Mouse (Mus musculus): ENCODE measurements around the gene Slc37a1. TPM values are rescaled to one million over a fixed set of nuclear protein-coding genes. Genes with fewer than 3 reads are reported as not detected.

Slc37a1 gene
- polyA plus RNA-seq, 1 experiment from 2014 or later = 6.4 TPM

DNA sequence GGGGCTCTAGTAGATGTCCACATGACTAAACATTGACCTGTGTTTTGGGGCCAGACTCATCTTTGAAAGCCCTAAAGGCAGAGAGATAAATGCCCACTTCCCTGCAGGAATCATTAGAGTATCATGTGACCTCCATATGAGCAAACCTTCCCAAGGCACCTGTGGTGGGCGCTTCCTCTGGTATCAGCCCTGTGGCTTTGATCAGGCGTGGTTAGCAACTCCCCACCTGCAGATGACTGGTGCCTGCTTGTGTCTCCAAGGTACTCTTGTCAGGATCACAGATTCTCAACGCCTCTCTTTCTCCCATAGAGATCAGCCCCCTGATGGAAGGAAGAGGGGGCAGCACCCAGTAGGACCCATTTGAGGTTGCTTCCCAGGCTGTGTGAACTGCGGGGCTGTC is 13.4 kb downstream of the Slc37a1 start:
- H3K9me3 ChIP-seq (replicated peaks) = no peaks in the 10 kb centered on the region
- no peak overlapping the region for H3K27ac ChIP-seq (replicated peaks)
- no peak for DNase-seq (ENCODE audit: low spot score)
- H3K4me1 ChIP-seq = peaks cover 31% of the 10 kb centered on the region
- H3K36me3 ChIP-seq = no peaks in the 10 kb centered on the region
- 86% methylated on average over 4 of the region's 4 CpGs for WGBS
- no peak overlapping the region for H3K4me3 ChIP-seq
- H3K27me3 ChIP-seq (ENCODE audit: low read depth, poor library complexity, severe bottlenecking) = peaks cover 35% of the 10 kb centered on the region

DNA sequence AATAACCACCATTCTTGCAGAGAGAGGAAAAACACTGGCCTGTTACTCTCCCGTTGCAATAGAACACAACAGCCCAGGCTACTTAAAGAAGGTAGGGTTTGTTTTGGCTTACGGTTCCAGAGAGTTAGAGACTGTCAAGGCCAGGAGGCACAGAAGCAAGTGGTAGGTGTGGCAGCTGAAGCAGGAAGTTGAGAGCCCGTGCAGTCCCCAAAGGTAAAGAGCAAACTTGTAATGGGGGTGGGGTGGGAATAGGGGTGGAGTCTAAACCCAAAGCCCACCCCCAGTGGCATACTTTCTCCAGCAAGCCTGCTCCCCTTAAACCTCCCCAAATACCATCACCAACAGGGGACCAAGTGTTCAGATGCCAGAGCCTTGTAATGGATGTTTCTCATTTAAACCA is 14.1 kb downstream of the Slc37a1 start:
- DNase-seq (ENCODE audit: low spot score) = no peak
- H3K27ac ChIP-seq (replicated peaks) = no peak overlapping the region
- H3K9me3 ChIP-seq (replicated peaks) = no peaks in the 10 kb centered on the region
- peaks cover 33% of the 10 kb centered on the region for H3K4me1 ChIP-seq
- peaks cover 28% of the 10 kb centered on the region for H3K27me3 ChIP-seq (ENCODE audit: low read depth, poor library complexity, severe bottlenecking)
- H3K36me3 ChIP-seq = no peaks in the 10 kb centered on the region
- no peak overlapping the region for H3K4me3 ChIP-seq
- 74% methylated on average over 3 of the region's 3 CpGs for WGBS

GRCm38 (mm10) chr17:31303401-31303800 is 16.8 kb downstream of the Slc37a1 start:
- H3K27ac ChIP-seq (replicated peaks) = no peak overlapping the region
- peaks cover 1% of the 10 kb centered on the region; the same call in 1 of the 2 replicates for H3K27me3 ChIP-seq (ENCODE audit: low read depth, poor library complexity, severe bottlenecking)
- H3K9me3 ChIP-seq (replicated peaks) = no peaks in the 10 kb centered on the region
- 84% methylated on average over 4 of the region's 4 CpGs for WGBS
- no peak for DNase-seq (ENCODE audit: low spot score)
- H3K4me3 ChIP-seq = no peak overlapping the region
- no peaks in the 10 kb centered on the region for H3K36me3 ChIP-seq
- peaks cover 14% of the 10 kb centered on the region for H3K4me1 ChIP-seq

- Histone ChIP-seq H3K27me3 (ENCODE audit: low read depth, poor library complexity, severe bottlenecking) (no peaks in the 10 kb centered on the region), H3K4me1 (peaks cover 14% of the 10 kb centered on the region), H3K27ac (replicated peaks) (no peak overlapping the region; the same call in 1 of the 2 replicates), H3K36me3 (no peaks in the 10 kb centered on the region), H3K4me3 (no peak overlapping the region), H3K9me3 (replicated peaks) (no peaks in the 10 kb centered on the region)
- DNase-seq (ENCODE audit: low spot score) = no peak
- 52% methylated on average over 12 of the region's 12 CpGs for WGBS
These were observed 18.5 kb downstream of the Slc37a1 start for GRCm38 (mm10) chr17:31304895-31305775.

DNA sequence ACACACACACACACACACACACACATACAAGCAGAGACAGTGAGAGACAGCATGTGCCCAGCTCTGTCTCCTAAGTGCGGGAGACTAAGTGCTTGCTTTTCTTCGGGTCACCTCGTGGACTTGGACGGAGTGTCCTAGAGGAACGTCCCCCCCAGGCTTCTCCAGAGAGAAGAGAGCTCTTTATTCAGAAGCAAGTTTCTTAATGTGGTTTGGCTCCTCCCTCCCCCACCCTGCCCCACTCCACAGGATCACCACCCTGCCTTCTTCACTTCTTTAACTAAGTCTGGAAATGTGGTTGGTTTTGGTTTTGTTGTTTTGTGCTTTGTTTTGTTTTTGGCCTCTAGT is 19.2 kb downstream of the Slc37a1 start:
- H3K36me3 ChIP-seq = no peaks in the 10 kb centered on the region
- H3K27me3 ChIP-seq (ENCODE audit: low read depth, poor library complexity, severe bottlenecking) = no peaks in the 10 kb centered on the region
- no peak for DNase-seq (ENCODE audit: low spot score)
- H3K27ac ChIP-seq (replicated peaks) = no peak overlapping the region
- H3K4me1 ChIP-seq = peaks cover 14% of the 10 kb centered on the region
- no peaks in the 10 kb centered on the region for H3K9me3 ChIP-seq (replicated peaks)
- no peak overlapping the region for H3K4me3 ChIP-seq
- WGBS = 75% methylated on average over 5 of the region's 5 CpGs

- DNase-seq (ENCODE audit: low spot score) = no peak
- H3K27ac ChIP-seq (replicated peaks) = no peak overlapping the region
These were observed 21.2 kb downstream of the Slc37a1 start for GRCm38 (mm10) chr17:31307756-31308155.

GRCm38 (mm10) chr17:31308291-31308816 is 21.8 kb downstream of the Slc37a1 start:
- Histone ChIP-seq H3K9me3 (replicated peaks) (no peaks in the 10 kb centered on the region), H3K4me1 (peaks cover 28% of the 10 kb centered on the region), H3K4me3 (no peak overlapping the region), H3K27me3 (ENCODE audit: low read depth, poor library complexity, severe bottlenecking) (no peaks in the 10 kb centered on the region), H3K36me3 (no peaks in the 10 kb centered on the region), H3K27ac (replicated peaks) (no peak overlapping the region)
- WGBS = 92% methylated on average over 7 of the region's 7 CpGs
- DNase-seq (ENCODE audit: low spot score) = no peak

More at GRCm38 (mm10) chr17:31307756-31308155, 21.2 kb downstream of the Slc37a1 start:
- peaks cover 22% of the 10 kb centered on the region for H3K4me1 ChIP-seq
- no peak overlapping the region for H3K4me3 ChIP-seq
- no peaks in the 10 kb centered on the region for H3K36me3 ChIP-seq
- WGBS = 90% methylated on average over 3 of the region's 3 CpGs
- H3K27me3 ChIP-seq (ENCODE audit: low read depth, poor library complexity, severe bottlenecking) = no peaks in the 10 kb centered on the region
- H3K9me3 ChIP-seq (replicated peaks) = no peaks in the 10 kb centered on the region

DNA sequence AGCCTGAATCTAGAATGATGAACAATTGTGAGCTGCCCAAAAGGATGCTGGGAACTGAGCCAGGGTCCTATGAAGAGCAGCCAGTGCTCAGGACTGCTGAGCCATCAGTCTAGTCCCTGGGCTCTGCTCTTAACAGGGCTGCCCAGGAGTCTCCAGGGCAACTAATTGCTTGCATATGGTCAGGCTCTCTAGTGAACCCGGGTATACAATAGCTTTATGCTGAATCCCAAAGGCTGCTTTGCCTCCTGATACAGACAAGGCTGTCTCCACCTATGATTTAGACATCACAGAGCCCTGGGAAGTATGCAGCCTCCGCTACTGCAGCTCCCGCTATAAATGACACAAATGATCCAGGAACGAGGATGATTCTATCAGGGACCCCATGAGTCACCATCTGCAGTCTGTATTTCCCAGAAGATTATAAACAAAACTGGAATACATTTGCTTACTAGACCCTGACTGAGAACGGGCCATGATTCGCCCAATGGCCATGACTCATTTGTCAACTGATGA is 22.7 kb downstream of the Slc37a1 start:
- no peaks in the 10 kb centered on the region for H3K9me3 ChIP-seq (replicated peaks)
- no peak overlapping the region for H3K27ac ChIP-seq (replicated peaks)
- WGBS = 72% methylated on average over 6 of the region's 6 CpGs
- H3K27me3 ChIP-seq (ENCODE audit: low read depth, poor library complexity, severe bottlenecking) = no peaks in the 10 kb centered on the region
- no peaks in the 10 kb centered on the region for H3K36me3 ChIP-seq
- DNase-seq (ENCODE audit: low spot score) = no peak
- H3K4me3 ChIP-seq = no peak overlapping the region
- H3K4me1 ChIP-seq = peaks cover 31% of the 10 kb centered on the region

DNA sequence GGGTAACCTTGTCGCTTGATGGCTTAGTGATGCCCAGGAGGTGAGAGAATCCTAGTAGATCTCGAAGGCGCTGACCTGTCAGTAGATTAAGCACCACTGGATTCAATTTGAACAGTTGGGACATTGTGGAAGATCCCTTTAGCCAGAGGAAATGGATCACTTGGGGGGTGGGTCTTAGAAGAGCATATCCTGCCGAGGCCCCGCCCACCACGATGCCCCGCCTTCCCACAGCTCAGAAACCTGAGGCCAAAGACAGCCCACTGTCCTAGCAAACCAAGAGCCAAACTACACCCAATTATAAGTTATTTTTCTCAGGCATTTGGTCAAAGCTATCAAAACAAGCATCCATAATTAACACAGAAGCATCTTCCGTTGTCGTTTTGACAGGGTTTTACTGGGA is 24.5 kb downstream of the Slc37a1 start:
- no peaks in the 10 kb centered on the region for H3K27me3 ChIP-seq (ENCODE audit: low read depth, poor library complexity, severe bottlenecking)
- DNase-seq (ENCODE audit: low spot score) = no peak
- H3K27ac ChIP-seq (replicated peaks) = no peak overlapping the region
- WGBS = 80% methylated on average over 9 of the region's 9 CpGs
- no peaks in the 10 kb centered on the region for H3K9me3 ChIP-seq (replicated peaks)
- no peak overlapping the region for H3K4me3 ChIP-seq
- no peaks in the 10 kb centered on the region for H3K36me3 ChIP-seq
- H3K4me1 ChIP-seq = peaks cover 31% of the 10 kb centered on the region

GRCm38 (mm10) chr17:31312648-31313047 is 26.1 kb downstream of the Slc37a1 start:
- Histone ChIP-seq H3K27ac (replicated peaks) (no peak overlapping the region), H3K36me3 (no peaks in the 10 kb centered on the region), H3K4me3 (no peak overlapping the region), H3K4me1 (peaks cover 33% of the 10 kb centered on the region), H3K27me3 (ENCODE audit: low read depth, poor library complexity, severe bottlenecking) (0 out of 2 replicates have a peak, but pooled peaks cover 5% of the 10 kb centered on the region), H3K9me3 (replicated peaks) (no peaks in the 10 kb centered on the region)
- no peak for DNase-seq (ENCODE audit: low spot score)
- WGBS = 76% methylated on average over 10 of the region's 10 CpGs

GRCm38 (mm10) chr17:31315046-31315792 is 28.6 kb downstream of the Slc37a1 start:
- 0 out of 2 replicates have a peak, but pooled peaks cover 5% of the 10 kb centered on the region for H3K27me3 ChIP-seq (ENCODE audit: low read depth, poor library complexity, severe bottlenecking)
- DNase-seq (ENCODE audit: low spot score) = no peak
- 32% methylated on average over 13 of the region's 13 CpGs for WGBS
- peak overlapping the region; percentile 14; the same call in 1 of the 2 replicates for H3K4me3 ChIP-seq
- H3K36me3 ChIP-seq = no peaks in the 10 kb centered on the region
- H3K27ac ChIP-seq (replicated peaks) = peak overlapping the region; percentile 76
- peaks cover 37% of the 10 kb centered on the region for H3K4me1 ChIP-seq
- H3K9me3 ChIP-seq (replicated peaks) = no peaks in the 10 kb centered on the region

- Histone ChIP-seq H3K9me3 (replicated peaks) (no peaks in the 10 kb centered on the region), H3K4me1 (peaks cover 37% of the 10 kb centered on the region), H3K36me3 (no peaks in the 10 kb centered on the region), H3K27ac (replicated peaks) (no peak overlapping the region), H3K27me3 (ENCODE audit: low read depth, poor library complexity, severe bottlenecking) (0 out of 2 replicates have a peak, but pooled peaks cover 5% of the 10 kb centered on the region), H3K4me3 (no peak overlapping the region)
- DNase-seq (ENCODE audit: low spot score) = no peak
- 90% methylated on average over 6 of the region's 6 CpGs for WGBS
These were observed 29.4 kb downstream of the Slc37a1 start for GRCm38 (mm10) chr17:31315993-31316392.

Data from midbrain, embryonic 10.5 days (tissue).